In the genomic region with DNA sequence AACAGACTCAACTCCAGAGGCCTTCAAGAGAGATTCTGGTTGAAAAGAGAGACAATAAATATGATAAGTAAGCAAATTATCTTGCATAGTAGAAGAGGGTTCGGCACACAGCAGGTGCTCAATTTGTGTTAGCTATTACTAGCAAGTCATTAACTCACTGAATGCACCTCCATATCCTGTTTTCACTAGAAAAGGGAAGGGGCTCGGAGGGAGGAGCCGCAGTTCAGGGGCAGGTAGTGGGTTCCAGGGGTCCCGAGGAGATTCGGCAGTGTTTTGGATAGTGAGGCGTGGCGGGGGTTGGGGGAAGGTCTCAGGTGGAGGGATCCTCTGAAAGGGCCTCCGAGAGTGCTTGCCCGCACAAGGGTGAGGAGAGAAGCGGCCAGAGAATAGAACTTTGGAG, we compare ENCODE assay signal across 35 mouse cellular contexts. TPM values are rescaled to one million over a fixed set of nuclear protein-coding genes. Genes with fewer than 3 reads are reported as not detected.
A peak's percentile ranks its signal among the peaks of the same experiment; 100 is the strongest.
DNase-seq lines count a peak whose midpoint lies in the region; ATAC-seq and TF ChIP-seq lines count a peak whose summit lies in the region.
"Had no signal": no experiment of that assay in that cellular context is flagged by ENCODE, and none has a peak within 500 bp of the region (broad histone marks: within the 10 kb centered on the region; RNA-seq: fewer than 3 reads in every experiment).

No protein-coding gene starts in this region.

- H3K9ac ChIP-seq in heart, embryonic 11.5 days (ENCODE audit: low read depth, low read length) = no peak overlapping the region
- H3K9ac ChIP-seq in heart, embryonic 16.5 days (ENCODE audit: low read length) = no peak overlapping the region
- H3K9ac ChIP-seq in heart, adult 2 months (ENCODE audit: low read depth, low read length) = no peak overlapping the region
- H3K9ac ChIP-seq in ES-Bruce4 (ENCODE audit: low read depth, poor library complexity, severe bottlenecking) = peak overlapping the region; percentile 32
- H3K9ac ChIP-seq: hindbrain, embryonic 13.5 days; liver, embryonic 14.5 days; lung, embryonic 14.5 days had no signal

- peaks cover 55% of the 10 kb centered on the region for H3K27me3 ChIP-seq in heart, embryonic 11.5 days (ENCODE audit: control insufficient read depth, insufficient read depth, low read length)
- H3K27me3 ChIP-seq in heart, embryonic 16.5 days (ENCODE audit: control insufficient read depth, insufficient read depth, low read length) = peaks cover 49% of the 10 kb centered on the region
- H3K27me3 ChIP-seq in heart, adult 2 months (ENCODE audit: control insufficient read depth, insufficient read depth, low read length) = peaks cover 5% of the 10 kb centered on the region
- H3K27me3 ChIP-seq in ES-Bruce4 (ENCODE audit: control insufficient read depth, insufficient read depth, low read length, poor library complexity, severe bottlenecking) = no peaks in the 10 kb centered on the region
- no peaks in the 10 kb centered on the region for H3K27me3 ChIP-seq in cerebellum, adult 2 months (ENCODE audit: control insufficient read depth, insufficient read depth, low read length)

- intact Hi-C loops in heart, adult 2 months (cut with DNase I) = no loop called here

- H3K4me3 ChIP-seq in heart, embryonic 11.5 days (ENCODE audit: low read depth, low read length) = no peak overlapping the region
- H3K4me3 ChIP-seq in heart, embryonic 16.5 days (ENCODE audit: low read length) = no peak overlapping the region; the same call in 1 of the 2 replicates
- no peak overlapping the region for H3K4me3 ChIP-seq in heart, adult 2 months
- peak overlapping the region; percentile 74 for H3K4me3 ChIP-seq in ES-Bruce4 (ENCODE audit: low read depth, low read length)
- peak overlapping the region; percentile 17 for H3K4me3 ChIP-seq in bone marrow macrophage, adult 2 months (ENCODE audit: insufficient read depth, low read length)
- H3K4me3 ChIP-seq in cerebellum, adult 2 months (replicated peaks; ENCODE audit: insufficient read depth, low read depth, low read length) = no peak overlapping the region
- H3K4me3 ChIP-seq: hindbrain, embryonic 13.5 days had no signal

- H3K9me3 ChIP-seq in heart, embryonic 11.5 days (replicated peaks; ENCODE audit: control insufficient read depth, low read length) = peaks cover 3% of the 10 kb centered on the region; the same call in 1 of the 2 replicates
- no peaks in the 10 kb centered on the region for H3K9me3 ChIP-seq in heart, embryonic 16.5 days (replicated peaks; ENCODE audit: control insufficient read depth, low read length)
- no peaks in the 10 kb centered on the region for H3K9me3 ChIP-seq in ES-Bruce4 (replicated peaks; ENCODE audit: control insufficient read depth, insufficient read depth, low read length, poor library complexity, severe bottlenecking)
- H3K9me3 ChIP-seq: hindbrain, embryonic 13.5 days had no signal

- no peak for ATAC-seq in heart, embryonic 11.5 days (replicated peaks; ENCODE audit: insufficient number of reproducible peaks, low FRiP score, low TSS enrichment)
- ATAC-seq in heart, embryonic 16.5 days (replicated peaks; ENCODE audit: extremely low read depth, insufficient read depth, low FRiP score) = no peak
- ATAC-seq: forebrain, embryonic 14.5 days; intestine, embryonic 16.5 days; midbrain, embryonic 16.5 days had no signal

- no peak for TF ChIP-seq CTCF in heart, adult 2 months (IDR thresholded peaks at IDR 0.05)
- TF ChIP-seq CTCF in ES-Bruce4 (IDR thresholded peaks at IDR 0.05; ENCODE audit: low read depth, low read length) = no peak
- no peak for TF ChIP-seq CTCF in bone marrow macrophage, adult 2 months (IDR thresholded peaks at IDR 0.05; ENCODE audit: low read depth, low read length)
- no peak for TF ChIP-seq CTCF in cerebellum, adult 2 months (IDR thresholded peaks at IDR 0.05; ENCODE audit: borderline replicate concordance, insufficient read depth, low read depth, low read length)

- H3K4me1 ChIP-seq in heart, embryonic 11.5 days (ENCODE audit: control insufficient read depth, insufficient read depth, low read length) = no peaks in the 10 kb centered on the region
- no peaks in the 10 kb centered on the region for H3K4me1 ChIP-seq in heart, embryonic 16.5 days (ENCODE audit: control insufficient read depth, insufficient read depth, low read length)
- H3K4me1 ChIP-seq in heart, adult 2 months (ENCODE audit: control insufficient read depth, insufficient read depth, low read length) = no peaks in the 10 kb centered on the region
- H3K4me1 ChIP-seq in ES-Bruce4 (ENCODE audit: control insufficient read depth, insufficient read depth, low read length) = peaks cover 6% of the 10 kb centered on the region
- H3K4me1 ChIP-seq in bone marrow macrophage, adult 2 months (ENCODE audit: control insufficient read depth, insufficient read depth, low read length) = no peaks in the 10 kb centered on the region
- H3K4me1 ChIP-seq in cerebellum, adult 2 months (ENCODE audit: control insufficient read depth, insufficient read depth, low read length) = peaks cover 3% of the 10 kb centered on the region

- WGBS in heart, embryonic 11.5 days (ENCODE audit: insufficient replicate concordance) = 19% methylated on average over 10 of the region's 10 CpGs
- WGBS in heart, embryonic 16.5 days = 15% methylated on average over 10 of the region's 10 CpGs
- WGBS in heart, adult 2 months = 32% methylated on average over 10 of the region's 10 CpGs
- 53% methylated on average over 10 of the region's 10 CpGs for WGBS in cerebellum, adult 2 months

- H3K27ac ChIP-seq in heart, embryonic 11.5 days (ENCODE audit: low read depth, low read length) = no peak overlapping the region
- no peak overlapping the region for H3K27ac ChIP-seq in heart, embryonic 16.5 days (ENCODE audit: low read length)
- H3K27ac ChIP-seq in heart, adult 2 months = no peak overlapping the region
- peak overlapping the region; percentile 35 for H3K27ac ChIP-seq in ES-Bruce4 (ENCODE audit: insufficient read depth, low read length)
- H3K27ac ChIP-seq in bone marrow macrophage, adult 2 months (ENCODE audit: insufficient read depth, low read depth, low read length) = no peak overlapping the region
- H3K27ac ChIP-seq in cerebellum, adult 2 months (ENCODE audit: insufficient read depth, low read length) = no peak overlapping the region
- H3K27ac ChIP-seq: hindbrain, embryonic 13.5 days; liver, embryonic 14.5 days had no signal

- TF ChIP-seq EP300 in heart, adult 2 months (IDR thresholded peaks at IDR 0.05; ENCODE audit: insufficient read depth, low read depth, low read length) = no peak
- TF ChIP-seq EP300 in ES-Bruce4 (IDR thresholded peaks at IDR 0.05; ENCODE audit: insufficient read depth, low read depth, low read length) = no peak

- peak overlapping the region; percentile 24 for H3K4me2 ChIP-seq in heart, embryonic 11.5 days
- H3K4me2 ChIP-seq in heart, embryonic 16.5 days (ENCODE audit: low read depth, low read length) = peak overlapping the region; percentile 36
- H3K4me2 ChIP-seq: hindbrain, embryonic 13.5 days; lung, embryonic 14.5 days had no signal

- H3K36me3 ChIP-seq in heart, embryonic 11.5 days (ENCODE audit: control insufficient read depth, insufficient read depth, low read length) = no peaks in the 10 kb centered on the region
- H3K36me3 ChIP-seq in heart, embryonic 16.5 days (ENCODE audit: control insufficient read depth, insufficient read depth) = peaks cover 6% of the 10 kb centered on the region; the same call in 1 of the 2 replicates
- H3K36me3 ChIP-seq in heart, adult 2 months (ENCODE audit: control insufficient read depth, insufficient read depth, low read length) = no peaks in the 10 kb centered on the region
- H3K36me3 ChIP-seq in ES-Bruce4 (ENCODE audit: control insufficient read depth, insufficient read depth, low read length, poor library complexity, severe bottlenecking) = peaks cover 20% of the 10 kb centered on the region

- H3K79me2 ChIP-seq in heart, adult 2 months (replicated peaks; ENCODE audit: control insufficient read depth, insufficient read depth, low read length) = no peaks in the 10 kb centered on the region

- no peak for DNase-seq in heart, adult 9 months (ENCODE audit: low spot score in 2 of 2)
- DNase-seq in heart, adult 2 months = no peak
- no peak for DNase-seq in cerebellum, adult 2 months
- DNase-seq: adrenal gland, postnatal 14 days; cerebellum, adult 8-10 months; cerebellum, postnatal 36 days; gastrocnemius, postnatal 25 days; heart, adult 11 months; heart, postnatal 4 days; kidney, adult 8-10 months; kidney, postnatal 14 days; layer of hippocampus, adult 9-11 months; liver; lung, embryonic 14.5 days; lung, postnatal 14 days; right cerebral cortex, postnatal 25 days; thymus, adult 2 months; thymus, postnatal 36 days had no signal

- TF ChIP-seq POLR2A in heart, adult 2 months (IDR thresholded peaks at IDR 0.05; ENCODE audit: insufficient read depth, low read depth, low read length) = no peak
- no peak for TF ChIP-seq POLR2A in ES-Bruce4 (IDR thresholded peaks at IDR 0.05; ENCODE audit: insufficient read depth, low read length)
- TF ChIP-seq POLR2A in bone marrow macrophage, adult 2 months (IDR thresholded peaks at IDR 0.05; ENCODE audit: borderline replicate concordance, low read depth, low read length) = no peak
- no peak for TF ChIP-seq POLR2A in cerebellum, adult 2 months (IDR thresholded peaks at IDR 0.05; ENCODE audit: borderline replicate concordance, insufficient read depth, low read length)

RNA-seq across cellular contexts. Expression of a gene that starts 1.3 kb away (rescaled TPM):
- not detected in 2 replicates for polyA plus RNA-seq in heart, embryonic 11.5 days (2014; fragmentation: Nextera tagmentation; extraction: Ambion mirVana)
- polyA plus RNA-seq in heart, embryonic 16.5 days (2015; fragmentation: Nextera tagmentation; extraction: Ambion mirVana) = not detected in 2 replicates
- not detected for total RNA-seq in heart, adult 2 months (2021)
- polyA plus RNA-seq in heart, adult 2 months (2012; rRNA removed) = not detected in 2 replicates
- polyA plus RNA-seq in ES-Bruce4 (2011; ENCODE audit: insufficient read depth, insufficient read length, low read depth, missing spikeins) = 31.2 and 31.7 TPM in 2 replicates
- not detected in 2 replicates for polyA plus RNA-seq in bone marrow macrophage, adult 2 months (2012; ENCODE audit: insufficient read depth, insufficient read length, missing spikeins)
- polyA plus RNA-seq in cerebellum, adult 2 months (2012; rRNA removed) = not detected in 2 replicates
- total RNA-seq: adrenal gland, postnatal 14 days; gastrocnemius, adult 18-20 months; gastrocnemius, postnatal 25 days; heart, postnatal 4 days; left cerebral cortex, postnatal 14 days; neutrophil, adult 5-6 weeks had no signal
- polyA plus RNA-seq: embryonic facial prominence, embryonic 11.5 days; forebrain, embryonic 14.5 days; intestine, embryonic 16.5 days; limb, embryonic 11.5 days; liver, embryonic 14.5 days; lung, embryonic 14.5 days; midbrain, embryonic 16.5 days; neural tube, embryonic 11.5 days; stomach, embryonic 16.5 days; thymus, adult 2 months had no signal

RNA-seq across cellular contexts. Expression of a gene that starts 7.5 kb away (rescaled TPM):
- 0.10 and 0.23 TPM in 2 replicates for polyA plus RNA-seq in heart, embryonic 11.5 days (2014; fragmentation: Nextera tagmentation; extraction: Ambion mirVana)
- polyA plus RNA-seq in heart, embryonic 16.5 days (2015; fragmentation: Nextera tagmentation; extraction: Ambion mirVana) = 0.32 and 0.42 TPM in 2 replicates
- under 1 TPM in 1 of 2 experiments, not detected in 1; 0.16 TPM for total RNA-seq in heart, adult 2 months (2021)
- polyA plus RNA-seq in heart, adult 2 months (2012; rRNA removed) = 0.18 and 0.25 TPM in 2 replicates
- polyA plus RNA-seq in ES-Bruce4 (2011; ENCODE audit: insufficient read depth, insufficient read length, low read depth, missing spikeins) = 12.3 and 16.9 TPM in 2 replicates
- polyA plus RNA-seq in bone marrow macrophage, adult 2 months (2012; ENCODE audit: insufficient read depth, insufficient read length, missing spikeins) = not detected in 2 replicates
- polyA plus RNA-seq in cerebellum, adult 2 months (2012; rRNA removed) = 395 and 461 TPM in 2 replicates
- total RNA-seq: gastrocnemius, adult 18-20 months; gastrocnemius, postnatal 25 days; heart, postnatal 4 days; neutrophil, adult 5-6 weeks had no signal
- polyA plus RNA-seq: liver, embryonic 14.5 days had no signal

RNA-seq across cellular contexts. Expression of a gene that starts 17.8 kb away (rescaled TPM):
- not detected in 2 replicates for polyA plus RNA-seq in heart, embryonic 11.5 days (2014; fragmentation: Nextera tagmentation; extraction: Ambion mirVana)
- not detected in 2 replicates for polyA plus RNA-seq in heart, embryonic 16.5 days (2015; fragmentation: Nextera tagmentation; extraction: Ambion mirVana)
- total RNA-seq in heart, adult 2 months (2021) = not detected
- polyA plus RNA-seq in heart, adult 2 months (2012; rRNA removed) = not detected in 2 replicates
- not detected in 2 replicates for polyA plus RNA-seq in ES-Bruce4 (2011; ENCODE audit: insufficient read depth, insufficient read length, low read depth, missing spikeins)
- not detected in 2 replicates for polyA plus RNA-seq in bone marrow macrophage, adult 2 months (2012; ENCODE audit: insufficient read depth, insufficient read length, missing spikeins)
- polyA plus RNA-seq in cerebellum, adult 2 months (2012; rRNA removed) = not detected in 2 replicates
- total RNA-seq: adrenal gland, postnatal 14 days; gastrocnemius, adult 18-20 months; gastrocnemius, postnatal 25 days; heart, postnatal 4 days; left cerebral cortex, postnatal 14 days had no signal
- polyA plus RNA-seq: embryonic facial prominence, embryonic 11.5 days; forebrain, embryonic 14.5 days; frontal cortex, adult 2 months; hindbrain, embryonic 13.5 days; intestine, embryonic 16.5 days; limb, embryonic 11.5 days; liver, embryonic 14.5 days; lung, embryonic 14.5 days; midbrain, embryonic 16.5 days; neural tube, embryonic 11.5 days; stomach, embryonic 16.5 days; thymus, adult 2 months had no signal

RNA-seq across cellular contexts. Expression of a gene that starts 19.5 kb away (rescaled TPM):
- not detected in 2 replicates for polyA plus RNA-seq in heart, embryonic 11.5 days (2014; fragmentation: Nextera tagmentation; extraction: Ambion mirVana)
- not detected in 2 replicates for polyA plus RNA-seq in heart, embryonic 16.5 days (2015; fragmentation: Nextera tagmentation; extraction: Ambion mirVana)
- not detected for total RNA-seq in heart, adult 2 months (2021)
- not detected in 2 replicates for polyA plus RNA-seq in heart, adult 2 months (2012; rRNA removed)
- not detected in 2 replicates for polyA plus RNA-seq in ES-Bruce4 (2011; ENCODE audit: insufficient read depth, insufficient read length, low read depth, missing spikeins)
- polyA plus RNA-seq in bone marrow macrophage, adult 2 months (2012; ENCODE audit: insufficient read depth, insufficient read length, missing spikeins) = not detected in 2 replicates
- not detected in 2 replicates for polyA plus RNA-seq in cerebellum, adult 2 months (2012; rRNA removed)
- total RNA-seq: adrenal gland, postnatal 14 days; gastrocnemius, adult 18-20 months; gastrocnemius, postnatal 25 days; heart, postnatal 4 days; left cerebral cortex, postnatal 14 days; neutrophil, adult 5-6 weeks had no signal
- polyA plus RNA-seq: embryonic facial prominence, embryonic 11.5 days; forebrain, embryonic 14.5 days; frontal cortex, adult 2 months; hindbrain, embryonic 13.5 days; intestine, embryonic 16.5 days; limb, embryonic 11.5 days; liver, embryonic 14.5 days; lung, embryonic 14.5 days; midbrain, embryonic 16.5 days; neural tube, embryonic 11.5 days; stomach, embryonic 16.5 days; thymus, adult 2 months had no signal

RNA-seq across cellular contexts. Expression of a gene that starts 20.6 kb away (rescaled TPM):
- 23.8 and 27.2 TPM in 2 replicates for polyA plus RNA-seq in heart, embryonic 11.5 days (2014; fragmentation: Nextera tagmentation; extraction: Ambion mirVana)
- polyA plus RNA-seq in heart, embryonic 16.5 days (2015; fragmentation: Nextera tagmentation; extraction: Ambion mirVana) = 26.1 and 26.7 TPM in 2 replicates
- 1 to 10 TPM; 7.9 to 9.6 TPM for total RNA-seq in heart, adult 2 months (2021)
- polyA plus RNA-seq in heart, adult 2 months (2012; rRNA removed) = 14.8 and 19.8 TPM in 2 replicates
- 85.6 and 101 TPM in 2 replicates for polyA plus RNA-seq in ES-Bruce4 (2011; ENCODE audit: insufficient read depth, insufficient read length, low read depth, missing spikeins)
- polyA plus RNA-seq in bone marrow macrophage, adult 2 months (2012; ENCODE audit: insufficient read depth, insufficient read length, missing spikeins) = 16.0 and 16.9 TPM in 2 replicates
- polyA plus RNA-seq in cerebellum, adult 2 months (2012; rRNA removed) = 66.2 and 71.0 TPM in 2 replicates

Comparison
In these comparisons a context has a peak if more than half of its experiments do, and no peak if none do; other contexts are left out.
1. H3K4me3 ChIP-seq: peak in ES-Bruce4 (single experiment) and bone marrow macrophage, adult 2 months (single experiment); none in heart, embryonic 11.5 days (single experiment), heart, embryonic 16.5 days (single experiment), heart, adult 2 months (single experiment) and cerebellum, adult 2 months (single experiment).
2. RNA of a gene that starts 1.3 kb away (polyA plus RNA-seq): 31.2 to 31.7 TPM in ES-Bruce4; not detected in cerebellum, adult 2 months, not detected in heart, embryonic 11.5 days, not detected in heart, embryonic 16.5 days, not detected in heart, adult 2 months and not detected in bone marrow macrophage, adult 2 months; every median in the first group is over 10 times any median in the second.
3. RNA of a gene that starts 7.5 kb away (polyA plus RNA-seq): 395 to 461 TPM in cerebellum, adult 2 months; 12.3 to 16.9 TPM in ES-Bruce4, 0.32 to 0.42 TPM in heart, embryonic 16.5 days, 0.18 to 0.25 TPM in heart, adult 2 months, 0.10 to 0.23 TPM in heart, embryonic 11.5 days and not detected in bone marrow macrophage, adult 2 months; every median in the first group is over 10 times any median in the second.